Comparison of ENCODE assay signal across 26 mouse cellular contexts in the genomic region with DNA sequence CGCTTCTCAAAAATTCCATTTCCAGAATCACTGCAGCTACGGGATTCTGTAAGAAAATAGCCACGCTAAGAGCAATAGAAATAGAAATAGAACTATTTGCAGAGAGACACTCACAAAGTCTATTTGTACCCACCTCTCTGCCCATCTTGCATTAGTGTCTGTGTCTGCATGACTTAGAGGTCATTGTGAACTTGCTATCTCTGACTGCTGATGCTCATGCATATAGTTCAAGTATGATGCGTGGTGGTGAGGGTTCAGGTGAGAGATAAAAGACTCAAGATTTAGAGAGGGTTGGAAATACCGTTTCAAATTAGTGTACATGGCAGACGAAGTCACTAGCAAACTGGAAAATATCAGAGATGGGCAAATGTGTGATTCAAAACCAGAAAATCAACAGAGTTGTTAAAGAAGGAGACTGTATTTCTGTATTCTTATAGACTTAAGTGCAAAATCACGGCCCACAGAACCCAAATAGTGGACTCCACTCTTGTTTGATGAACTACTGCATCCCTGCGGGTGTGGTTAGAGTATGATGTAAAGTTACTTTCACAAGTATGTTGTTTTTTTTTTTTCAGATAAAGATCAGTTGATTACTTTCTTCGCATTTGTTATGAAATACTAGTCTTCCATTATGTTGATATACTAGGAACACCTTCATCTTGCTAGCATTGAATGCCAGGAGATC. TPM values are rescaled to one million over a fixed set of nuclear protein-coding genes. Genes with fewer than 3 reads are reported as not detected.
"Had no signal": no experiment of that assay in that cellular context is flagged by ENCODE, and none has a peak within 500 bp of the region (broad histone marks: within the 10 kb centered on the region; RNA-seq: fewer than 3 reads in every experiment).

No protein-coding gene starts in this region.

- H3K27me3 ChIP-seq: liver, embryonic 13.5 days; neural tube, embryonic 12.5 days; neural tube, embryonic 15.5 days had no signal

- H3K27ac ChIP-seq: kidney, postnatal 0 days; left cerebral cortex, adult 2 months; liver, embryonic 13.5 days; macrophage; neural tube, embryonic 12.5 days; neural tube, embryonic 15.5 days had no signal

- H3K36me3 ChIP-seq: liver, embryonic 13.5 days; neural tube, embryonic 12.5 days; neural tube, embryonic 15.5 days had no signal

- H3K4me2 ChIP-seq: liver, embryonic 13.5 days; midbrain, embryonic 11.5 days; neural tube, embryonic 12.5 days; neural tube, embryonic 15.5 days had no signal

- H3K4me3 ChIP-seq: left cerebral cortex, adult 2 months; liver, embryonic 13.5 days; megakaryocyte, embryonic 14.5 days; neural tube, embryonic 12.5 days; neural tube, embryonic 15.5 days had no signal

- H3K9ac ChIP-seq: liver, embryonic 13.5 days; neural tube, embryonic 12.5 days; neural tube, embryonic 15.5 days had no signal

- DNase-seq: kidney, adult 18-20 months; kidney, postnatal 36 days; layer of hippocampus, postnatal 36 days; liver, embryonic 13.5 days; lung, adult 2 months; midbrain, embryonic 14.5 days; right cerebral cortex, adult 18-20 months; right cerebral cortex, postnatal 14 days; right cerebral cortex, postnatal 4 days; thymus, adult 18-20 months; thymus, postnatal 14 days; thymus, postnatal 4 days had no signal

- H3K9me3 ChIP-seq: liver, embryonic 13.5 days; megakaryocyte, embryonic 14.5 days; neural tube, embryonic 12.5 days; neural tube, embryonic 15.5 days had no signal

RNA-seq across cellular contexts. Expression of gene Cd69, which starts 35.5 kb away (rescaled TPM):
- total RNA-seq: layer of hippocampus, adult 8-10 months; layer of hippocampus, postnatal 10 days; layer of hippocampus, postnatal 36 days; left cerebral cortex, adult 2 months; left cerebral cortex, postnatal 10 days; left cerebral cortex, postnatal 36 days; midbrain, postnatal 0 days had no signal
- polyA plus RNA-seq: kidney, postnatal 0 days; midbrain, embryonic 11.5 days; midbrain, postnatal 0 days; neural tube, embryonic 12.5 days; testis, adult 2 months had no signal

RNA-seq across cellular contexts. Expression of gene Clec2d, which starts 59.3 kb away (rescaled TPM):
- polyA plus RNA-seq: limb, embryonic 11.5 days; midbrain, embryonic 11.5 days; midbrain, postnatal 0 days; neural tube, embryonic 12.5 days had no signal
